Mouse (Mus musculus) E14TG2a.4 (cell line): Measurements from ENCODE around the gene Ric8a.
"Not testable (repeated sequence)": the region's sequence is repeated elsewhere in the genome, so short reads cannot be mapped to it uniquely, and the experiment has no call there.

Source experiments
- H3K27me3 ChIP-seq: 2 replicates; pipeline ENCODE4 v1.6.1; 2014; ENCODE audit warnings: low read length, control low read depth; ENCODE audit not compliant: insufficient read depth
- H3K36me3 ChIP-seq: 2 replicates; pipeline ENCODE4 v1.6.1; 2014; ENCODE audit warnings: low read length, control low read depth; ENCODE audit not compliant: insufficient read depth
- H3K4me1 ChIP-seq: replicated peaks from 2 replicates; pipeline ENCODE4 v1.6.1; 2014; ENCODE audit warnings: low read depth, low read length, control low read depth
- H3K4me3 ChIP-seq: replicated peaks from 2 replicates; pipeline ENCODE4 v1.5.1; 2014; ENCODE audit warnings: mild to moderate bottlenecking, low read length
- H3K9me3 ChIP-seq: 2 replicates; pipeline ENCODE4 v1.6.1; 2014; ENCODE audit warnings: low read length, control low read depth
- CTCF ChIP-seq: conservative IDR thresholded peaks from 2 replicates; pipeline ENCODE4 v1.5.1; 2014; ENCODE audit warnings: low read length
- NANOG ChIP-seq: IDR thresholded peaks from 2 replicates; pipeline ENCODE4 v1.6.1; 2014; ENCODE audit warnings: borderline replicate concordance, low read length, mixed read lengths
- POU5F1 ChIP-seq: IDR thresholded peaks from 2 replicates; pipeline ENCODE4 v1.6.1; 2014; ENCODE audit warnings: low read length, borderline replicate concordance

The Ric8a gene

DNA sequence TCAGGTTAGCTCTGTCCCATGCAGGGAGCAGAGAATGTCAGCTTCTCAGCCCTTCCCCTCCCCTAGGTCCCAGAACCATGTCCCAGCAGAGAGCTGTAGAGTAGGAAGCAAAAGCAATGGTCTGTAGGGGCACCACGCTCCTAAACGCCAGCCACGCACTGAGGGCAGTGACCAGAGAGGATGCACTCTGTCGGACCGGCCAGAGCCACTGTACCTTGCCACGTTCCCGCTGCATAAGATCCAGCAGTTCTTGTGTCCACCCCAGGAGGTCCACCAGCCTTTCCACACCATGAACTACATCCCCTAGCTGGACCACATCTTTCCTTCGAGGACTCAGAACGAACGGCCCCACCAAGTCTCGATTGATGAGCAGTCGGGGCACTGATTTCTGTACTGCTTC is 8.0 kb downstream of the Ric8a start:
- Histone ChIP-seq H3K4me3 (no peak overlapping the region), H3K4me1 (peaks cover 37% of the 10 kb centered on the region), H3K9me3 (no peaks in the 10 kb centered on the region), H3K36me3 (peaks cover 93% of the 10 kb centered on the region), H3K27me3 (no peaks in the 10 kb centered on the region)
- TF ChIP-seq POU5F1 (no peak), CTCF (no peak), NANOG (no peak)

DNA sequence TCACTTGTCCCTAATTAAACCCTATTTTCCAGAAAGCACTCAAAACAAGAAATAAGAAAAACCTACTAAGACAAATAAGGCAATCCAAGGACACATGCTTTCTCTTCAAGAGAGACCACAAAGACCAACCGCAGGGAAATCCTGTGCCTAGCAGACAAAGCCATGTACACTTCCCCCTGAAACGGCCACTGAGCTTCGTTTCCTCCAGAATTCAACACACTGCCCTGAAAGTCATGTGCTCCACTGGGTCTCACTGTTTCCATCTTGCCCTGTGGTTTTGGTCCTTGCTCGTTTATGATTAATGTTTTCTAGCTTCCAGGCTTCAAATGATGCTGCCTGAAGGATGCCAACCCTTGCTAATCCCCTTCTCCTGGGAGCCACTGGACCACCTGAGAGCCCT is 17.5 kb downstream of the Ric8a start:
- peaks cover 87% of the 10 kb centered on the region for H3K36me3 ChIP-seq
- no peak for TF ChIP-seq POU5F1
- peaks cover 18% of the 10 kb centered on the region for H3K4me1 ChIP-seq
- H3K4me3 ChIP-seq: no peak overlapping the region
- H3K9me3 ChIP-seq: no peaks in the 10 kb centered on the region
- no peaks in the 10 kb centered on the region for H3K27me3 ChIP-seq

DNA sequence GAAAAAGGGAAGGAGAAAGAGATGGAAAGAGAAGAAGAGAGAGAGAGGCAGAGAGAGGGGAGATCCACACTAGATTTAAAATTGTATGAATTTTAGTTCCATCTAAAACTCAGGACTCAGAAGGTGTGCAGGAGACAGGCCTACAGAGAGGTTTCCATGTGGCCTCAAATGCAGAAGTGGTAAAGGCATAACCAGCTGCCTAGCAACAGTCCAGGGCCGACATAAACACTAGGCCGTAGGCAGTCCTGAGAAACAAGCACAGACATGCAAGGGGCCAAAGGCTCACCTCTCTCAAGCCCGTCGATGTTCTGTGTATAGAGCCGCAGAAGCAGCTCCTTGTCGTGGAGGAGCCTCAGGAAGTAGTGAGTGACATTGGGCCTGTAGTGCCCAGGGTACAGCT is 20.6 kb downstream of the Ric8a start:
- no peaks in the 10 kb centered on the region for H3K27me3 ChIP-seq
- H3K4me3 ChIP-seq: no peak overlapping the region
- H3K4me1 ChIP-seq: peaks cover 31% of the 10 kb centered on the region
- TF ChIP-seq CTCF: no peak
- TF ChIP-seq POU5F1: no peak
- TF ChIP-seq NANOG: no peak
- H3K9me3 ChIP-seq: no peaks in the 10 kb centered on the region
- peaks cover 67% of the 10 kb centered on the region for H3K36me3 ChIP-seq

DNA sequence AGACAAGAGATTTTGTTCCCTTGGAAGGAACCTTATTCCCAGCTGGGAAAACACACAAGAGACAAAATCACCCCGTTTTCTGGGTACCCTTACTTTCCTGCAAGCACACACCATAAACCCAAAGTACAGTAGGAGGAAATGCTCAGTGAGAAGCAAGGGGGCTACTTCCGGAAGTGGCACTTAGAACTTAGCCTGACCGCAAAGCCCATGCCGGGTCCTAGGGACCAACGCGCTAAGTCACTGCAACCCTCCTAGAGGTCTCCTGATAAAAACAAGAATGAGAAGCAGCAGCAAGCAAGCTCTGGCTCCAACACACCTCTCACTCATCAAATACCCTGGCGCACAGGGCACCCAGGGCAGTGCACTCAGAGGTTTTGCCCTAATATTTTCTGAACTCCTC is 22.6 kb downstream of the Ric8a start:
- Histone ChIP-seq H3K36me3 (peaks cover 56% of the 10 kb centered on the region), H3K27me3 (no peaks in the 10 kb centered on the region), H3K4me1 (peaks cover 48% of the 10 kb centered on the region), H3K9me3 (no peaks in the 10 kb centered on the region), H3K4me3 (no peak overlapping the region)
- TF ChIP-seq POU5F1: no peak
- no peak for TF ChIP-seq NANOG
- TF ChIP-seq CTCF: no peak

DNA sequence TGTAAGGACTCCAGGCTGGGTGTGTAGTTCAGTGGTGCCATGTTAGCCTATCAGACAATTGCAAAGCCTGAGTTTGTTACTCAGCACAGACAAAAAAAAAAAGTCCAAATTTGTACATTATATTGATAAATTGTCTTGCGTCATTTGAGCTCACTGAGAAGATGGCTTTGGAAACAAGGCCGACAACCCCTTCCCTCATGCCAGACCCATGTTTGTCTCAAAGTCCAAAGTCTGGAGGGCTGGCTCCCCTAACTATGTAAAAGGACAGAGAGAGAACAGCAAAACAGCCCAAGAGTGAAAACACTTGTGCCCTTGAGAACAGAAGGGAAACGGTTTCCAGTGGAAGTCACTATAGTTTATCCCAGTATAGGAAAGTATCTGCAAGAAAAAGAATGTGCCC is 23.7 kb downstream of the Ric8a start:
- TF ChIP-seq CTCF (no peak), NANOG (no peak), POU5F1 (no peak)
- Histone ChIP-seq H3K4me1 (peaks cover 49% of the 10 kb centered on the region), H3K36me3 (peaks cover 58% of the 10 kb centered on the region), H3K9me3 (no peaks in the 10 kb centered on the region), H3K4me3 (peak overlapping the region; percentile 98; the same call in 1 of the 2 replicates), H3K27me3 (no peaks in the 10 kb centered on the region)

DNA sequence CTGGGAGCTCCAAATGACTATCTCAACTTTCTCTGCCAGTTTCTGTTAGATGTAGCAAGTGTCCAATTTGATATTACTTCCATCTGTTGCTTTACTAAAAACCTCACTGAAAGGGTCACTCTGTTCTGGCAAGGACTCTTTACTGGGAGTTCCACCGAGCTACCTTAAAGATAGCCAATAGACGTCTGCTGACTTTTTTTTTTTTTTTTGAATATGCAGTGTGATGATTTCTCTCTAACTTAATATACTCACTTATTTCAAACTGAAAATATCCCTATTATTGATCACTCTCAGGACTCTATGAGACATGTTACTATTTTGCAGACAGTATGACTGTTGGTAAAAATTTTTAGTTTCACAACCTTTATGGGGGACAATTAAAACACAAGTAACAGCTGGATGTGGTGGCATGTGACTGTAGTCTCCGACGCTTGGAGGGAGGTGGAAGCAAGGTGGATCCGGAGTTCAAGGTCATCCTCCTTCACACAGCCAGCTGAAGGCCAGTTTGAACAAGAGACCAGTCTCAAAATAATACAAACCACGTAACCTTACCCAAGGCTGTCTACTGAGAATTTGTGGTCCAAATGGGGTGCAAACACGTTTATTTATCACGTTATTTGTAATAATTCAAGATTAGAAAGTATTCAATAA is 24.2 kb downstream of the Ric8a start:
- Histone ChIP-seq H3K27me3 (no peaks in the 10 kb centered on the region), H3K4me3 (peak overlapping the region; percentile 98), H3K9me3 (no peaks in the 10 kb centered on the region), H3K36me3 (peaks cover 58% of the 10 kb centered on the region), H3K4me1 (peaks cover 49% of the 10 kb centered on the region)
- TF ChIP-seq POU5F1: no peak
- TF ChIP-seq CTCF: no peak
- no peak for TF ChIP-seq NANOG

DNA sequence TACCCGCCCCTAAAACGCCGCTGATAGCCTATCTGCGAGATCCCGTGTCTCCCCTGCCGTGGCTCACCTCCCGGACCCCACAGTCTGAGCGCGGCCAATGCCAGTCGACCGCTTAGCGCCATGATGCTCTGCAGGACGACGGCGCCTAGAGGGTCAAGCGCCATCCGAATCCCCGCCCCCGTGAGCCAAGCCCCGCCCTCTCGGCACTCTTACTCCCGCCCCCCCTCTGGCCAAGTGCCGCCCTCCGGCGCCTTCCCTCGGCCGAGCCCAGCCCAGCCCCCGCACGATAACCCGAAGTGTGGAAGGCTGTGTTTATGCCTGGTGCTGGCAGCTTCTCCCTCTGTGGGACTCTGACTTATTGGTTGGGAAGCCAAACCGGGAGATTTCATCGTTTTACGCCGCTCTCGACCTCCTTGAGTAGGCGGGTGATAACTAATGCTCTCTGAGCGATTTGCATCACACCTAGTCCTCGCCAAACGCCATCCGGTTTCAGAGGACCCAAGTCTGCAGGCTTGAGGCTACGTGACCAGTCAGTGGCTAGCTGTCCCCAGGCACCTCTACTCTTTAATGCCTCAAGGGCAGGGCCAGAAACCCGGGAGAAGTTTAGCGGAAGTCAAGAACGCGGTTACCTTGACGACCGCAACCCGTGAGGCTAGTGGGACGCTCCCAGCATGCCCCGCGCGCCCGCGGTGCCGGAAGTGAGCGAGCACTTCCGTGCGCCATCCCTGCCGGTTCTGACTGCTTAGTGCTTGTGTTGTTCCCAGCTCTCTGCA is 25.1 kb downstream of the Ric8a start, which contains the start of the genes Psmd13 and Sirt3:
Psmd13 (plus strand) TSS at position 273 of the 773 bp plus-strand sequence.
Sirt3 (minus strand) TSS at position 614 of the 773 bp plus-strand sequence.
- Histone ChIP-seq H3K4me1 (peaks cover 49% of the 10 kb centered on the region), H3K4me3 (peak within 1 kb of the TSS; percentile 98), H3K9me3 (no peaks in the 10 kb centered on the region), H3K36me3 (peaks cover 58% of the 10 kb centered on the region), H3K27me3 (no peaks in the 10 kb centered on the region)
- TF ChIP-seq NANOG (no peak), POU5F1 (no peak), CTCF (no peak)

DNA sequence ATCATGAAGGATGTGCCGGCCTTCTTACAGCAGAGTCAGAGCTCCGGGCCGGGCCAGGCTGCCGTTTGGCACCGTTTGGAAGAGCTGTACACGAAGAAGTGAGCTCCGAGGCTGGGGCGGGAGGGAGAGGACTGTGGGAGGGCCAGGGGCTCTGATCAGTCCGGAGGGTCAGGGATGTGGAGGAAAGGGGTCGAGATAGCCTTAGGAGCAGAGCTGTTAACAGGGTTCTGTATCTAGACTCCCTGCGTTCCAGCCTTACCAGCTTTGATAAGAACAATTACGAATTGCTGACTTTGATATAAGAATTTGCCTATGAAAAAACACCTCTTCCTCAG is 25.7 kb downstream of the Ric8a start:
- no peaks in the 10 kb centered on the region for H3K9me3 ChIP-seq
- peaks cover 58% of the 10 kb centered on the region for H3K36me3 ChIP-seq
- peaks cover 46% of the 10 kb centered on the region for H3K4me1 ChIP-seq
- H3K4me3 ChIP-seq: peak overlapping the region; percentile 98
- no peaks in the 10 kb centered on the region for H3K27me3 ChIP-seq
- TF ChIP-seq CTCF: no peak
- no peak for TF ChIP-seq POU5F1
- no peak for TF ChIP-seq NANOG

DNA sequence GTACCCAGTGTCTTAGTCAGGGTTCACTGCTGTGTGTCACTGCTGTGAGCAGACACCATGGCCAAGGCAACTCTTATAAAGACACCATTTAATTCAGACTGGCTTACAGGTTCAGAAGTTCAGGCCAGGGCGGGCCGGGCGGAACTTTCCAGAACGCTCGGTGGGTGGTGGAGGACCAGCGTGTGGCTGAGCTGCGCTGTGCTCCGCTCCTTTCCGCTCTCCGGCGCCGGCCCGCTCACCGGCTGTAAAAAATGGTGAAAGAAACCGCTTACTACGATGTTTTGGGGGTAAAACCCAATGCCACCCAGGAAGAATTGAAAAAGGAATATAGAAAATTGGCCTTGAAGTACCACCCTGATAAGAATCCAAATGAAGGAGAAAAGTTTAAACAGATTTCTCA is 33.9 kb downstream of the Ric8a start:
- Histone ChIP-seq H3K36me3 (peaks cover 88% of the 10 kb centered on the region), H3K4me1 (peaks cover 15% of the 10 kb centered on the region)
- H3K27me3 ChIP-seq, H3K9me3 ChIP-seq, H3K4me3 ChIP-seq: not testable (repeated sequence)
